Mouse (Mus musculus) intestine, embryonic 16.5 days (tissue): ENCODE measurements at regions not wholly inside any gene's neighbourhood (a gene's known extent, or its start where the extent isn't known, plus 50 kb on each side); places are given as distances from the start of the nearest gene placed in this dataset.

Source experiments
- ATAC-seq: fragments of 200-750 bp; cut with Nextera tagmentation; 2 replicates; pipeline ENCODE4 v1.8.0; 2017; ENCODE audit warnings: moderate TSS enrichment, moderate library complexity
- H3K27ac ChIP-seq: fragments of 300-500 bp; sonication (generic); 2 replicates; pipeline ENCODE4 v1.5.1; 2014; ENCODE audit warnings: mild to moderate bottlenecking, low read length
- H3K27me3 ChIP-seq: fragments of 300-500 bp; sonication (generic); replicated peaks from 2 replicates; pipeline ENCODE4 v1.6.1; 2014; ENCODE audit warnings: low read length, control low read depth, mixed read lengths; ENCODE audit not compliant: control insufficient read depth, insufficient read depth
- H3K36me3 ChIP-seq: fragments of 300-500 bp; sonication (generic); 2 replicates; pipeline ENCODE4 v1.6.1; 2014; ENCODE audit warnings: low read length, control low read depth; ENCODE audit not compliant: control insufficient read depth, insufficient read depth
- H3K4me1 ChIP-seq: fragments of 300-500 bp; sonication (generic); 2 replicates; pipeline ENCODE4 v1.6.1; 2014; ENCODE audit warnings: low read length, control low read depth, mixed read lengths; ENCODE audit not compliant: control insufficient read depth, insufficient read depth
- H3K4me2 ChIP-seq: fragments of 300-500 bp; sonication (generic); 2 replicates; pipeline ENCODE4 v1.6.1; 2014; ENCODE audit warnings: low read depth, low read length, control low read depth
- H3K4me3 ChIP-seq: fragments of 300-500 bp; sonication (generic); 2 replicates; pipeline ENCODE4 v1.5.1; 2014; ENCODE audit warnings: mild to moderate bottlenecking, low read length
- H3K9ac ChIP-seq: fragments of 300-500 bp; sonication (generic); 2 replicates; pipeline ENCODE4 v1.6.1; 2014; ENCODE audit warnings: low read depth, low read length
- H3K9me3 ChIP-seq: fragments of 300-500 bp; sonication (generic); 2 replicates; pipeline ENCODE4 v1.6.1; 2016; ENCODE audit warnings: low read length, control low read depth; ENCODE audit not compliant: control insufficient read depth
- WGBS: fragments of 180-500 bp; shearing (Covaris S2); extraction: QIAGEN DNeasy Blood & Tissue Kit; methylation state at CpG from one replicate; pipeline ENCODE4 v1.1.7; 2014; 5-methylcytosine and 5-hydroxymethylcytosine counted together

DNA sequence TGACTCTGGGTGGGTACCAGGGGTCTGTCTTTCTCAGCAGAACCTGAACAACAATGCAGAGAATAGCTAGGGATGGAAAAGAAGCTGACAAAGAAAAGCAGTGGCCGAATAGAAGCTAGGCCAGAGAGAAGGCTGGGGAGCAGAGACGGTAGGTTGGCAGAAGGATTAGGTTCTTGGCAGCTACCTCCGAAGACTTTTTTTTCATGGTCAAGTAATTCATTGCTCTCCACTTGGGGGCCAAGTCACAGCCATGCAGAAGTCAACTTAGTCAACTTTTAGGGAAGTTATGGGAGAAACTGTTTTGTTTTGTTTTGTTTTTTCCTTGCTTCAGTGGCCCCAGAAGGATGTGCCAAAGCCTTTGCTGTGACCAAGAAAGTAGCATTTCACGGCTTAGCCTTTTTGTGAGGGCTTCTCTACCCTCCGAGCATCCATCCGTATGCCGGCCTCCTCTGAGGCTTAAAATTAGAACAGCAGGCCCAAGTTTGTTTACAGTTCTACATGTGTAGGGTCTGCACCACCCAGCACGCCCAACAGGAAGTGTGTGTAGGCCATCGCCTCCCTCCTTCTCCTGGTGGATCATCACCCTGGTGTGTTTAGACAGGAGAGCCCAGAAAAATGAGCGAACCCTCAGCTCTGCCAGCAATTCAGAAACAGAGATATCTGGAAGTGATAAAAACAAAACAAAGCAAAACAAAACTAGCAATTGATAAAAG, 226.2 kb downstream of the Tbx18 start:
- no peak overlapping the region for H3K9ac ChIP-seq
- H3K36me3 ChIP-seq = no peaks in the 10 kb centered on the region
- 0 out of 2 replicates have a peak, but pooled peaks cover 2% of the 10 kb centered on the region for H3K4me1 ChIP-seq
- no peak overlapping the region for H3K27ac ChIP-seq
- no peak overlapping the region for H3K4me3 ChIP-seq
- H3K4me2 ChIP-seq = no peak overlapping the region
- ATAC-seq = no peak
- 48% methylated on average over 10 of the region's 10 CpGs for WGBS
- H3K9me3 ChIP-seq = no peaks in the 10 kb centered on the region
- H3K27me3 ChIP-seq = no peaks in the 10 kb centered on the region

DNA sequence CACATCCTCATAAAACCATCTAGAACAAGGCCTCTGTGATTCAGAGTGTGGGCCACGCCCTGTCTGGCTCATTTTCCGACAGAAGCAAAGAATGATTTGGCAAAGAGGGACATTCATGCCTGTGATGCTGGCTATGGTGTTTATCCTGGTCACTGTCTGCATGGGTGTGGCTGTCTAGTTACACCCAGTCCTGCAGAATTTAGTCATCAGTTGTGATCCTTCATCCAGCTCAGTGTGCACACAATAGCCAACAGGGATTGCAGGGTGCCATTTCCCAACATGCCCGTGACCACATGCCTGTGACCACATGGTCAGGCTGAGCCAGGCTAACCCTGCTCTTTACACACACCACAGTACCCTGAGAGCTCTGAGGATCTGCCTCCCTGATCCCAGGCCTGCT, 208.8 kb upstream of the Cep162 start:
- no peaks in the 10 kb centered on the region for H3K9me3 ChIP-seq
- no peak overlapping the region for H3K4me2 ChIP-seq
- no peaks in the 10 kb centered on the region for H3K36me3 ChIP-seq
- no peaks in the 10 kb centered on the region for H3K4me1 ChIP-seq
- WGBS = 79% methylated on average over 3 of the region's 3 CpGs
- no peak overlapping the region for H3K27ac ChIP-seq
- H3K9ac ChIP-seq = no peak overlapping the region
- H3K4me3 ChIP-seq = no peak overlapping the region
- no peaks in the 10 kb centered on the region for H3K27me3 ChIP-seq
- no peak for ATAC-seq

DNA sequence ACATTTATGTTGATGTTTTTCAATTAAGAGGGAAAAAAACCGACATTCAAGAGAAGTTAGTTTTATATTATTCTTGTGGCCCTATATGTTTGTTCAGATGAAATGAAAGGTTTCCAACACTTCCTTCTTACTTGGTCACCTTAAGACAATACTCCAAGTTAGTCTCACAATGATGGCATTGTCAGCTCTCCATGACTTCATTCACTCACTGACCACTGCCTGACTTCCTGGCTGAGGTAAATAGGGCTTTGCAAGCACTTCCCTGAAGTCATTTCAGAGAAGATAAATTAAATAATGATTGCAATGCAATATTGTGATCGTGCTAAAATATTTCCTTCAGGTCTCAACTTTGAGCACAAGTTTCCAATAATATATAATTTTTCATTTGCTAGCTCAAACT, 197.9 kb upstream of the Cep162 start:
- Histone ChIP-seq H3K36me3 (no peaks in the 10 kb centered on the region), H3K4me3 (no peak overlapping the region), H3K27ac (no peak overlapping the region), H3K27me3 (no peaks in the 10 kb centered on the region), H3K9ac (no peak overlapping the region), H3K4me2 (no peak overlapping the region), H3K9me3 (no peaks in the 10 kb centered on the region), H3K4me1 (no peaks in the 10 kb centered on the region)
- WGBS = 69% methylated on average over 2 of the region's 2 CpGs
- no peak for ATAC-seq

DNA sequence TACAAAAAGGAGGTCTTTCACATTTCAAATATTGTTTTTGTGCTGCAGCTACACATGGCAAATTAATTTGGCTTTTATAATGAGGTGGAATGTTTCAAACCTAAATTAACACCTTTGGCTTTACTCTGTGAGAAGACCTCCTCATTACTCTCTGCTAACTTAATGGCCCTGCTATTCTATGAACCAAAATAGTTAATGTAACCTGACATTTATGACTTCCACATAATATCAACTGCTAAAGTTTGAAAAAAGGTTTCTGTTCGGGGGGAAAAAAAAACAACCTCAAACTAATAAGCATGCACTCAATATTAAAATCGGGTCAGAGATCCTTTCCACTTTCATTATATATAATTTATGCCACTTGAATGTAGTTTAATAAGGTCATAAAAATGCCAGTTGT, 197.2 kb upstream of the Cep162 start:
- WGBS = 73% methylated on average over 2 of the region's 2 CpGs
- H3K9ac ChIP-seq = no peak overlapping the region
- H3K9me3 ChIP-seq = no peaks in the 10 kb centered on the region
- no peak overlapping the region for H3K4me2 ChIP-seq
- H3K27me3 ChIP-seq = no peaks in the 10 kb centered on the region
- no peak overlapping the region for H3K27ac ChIP-seq
- H3K4me1 ChIP-seq = no peaks in the 10 kb centered on the region
- no peaks in the 10 kb centered on the region for H3K36me3 ChIP-seq
- ATAC-seq = no peak
- H3K4me3 ChIP-seq = no peak overlapping the region

DNA sequence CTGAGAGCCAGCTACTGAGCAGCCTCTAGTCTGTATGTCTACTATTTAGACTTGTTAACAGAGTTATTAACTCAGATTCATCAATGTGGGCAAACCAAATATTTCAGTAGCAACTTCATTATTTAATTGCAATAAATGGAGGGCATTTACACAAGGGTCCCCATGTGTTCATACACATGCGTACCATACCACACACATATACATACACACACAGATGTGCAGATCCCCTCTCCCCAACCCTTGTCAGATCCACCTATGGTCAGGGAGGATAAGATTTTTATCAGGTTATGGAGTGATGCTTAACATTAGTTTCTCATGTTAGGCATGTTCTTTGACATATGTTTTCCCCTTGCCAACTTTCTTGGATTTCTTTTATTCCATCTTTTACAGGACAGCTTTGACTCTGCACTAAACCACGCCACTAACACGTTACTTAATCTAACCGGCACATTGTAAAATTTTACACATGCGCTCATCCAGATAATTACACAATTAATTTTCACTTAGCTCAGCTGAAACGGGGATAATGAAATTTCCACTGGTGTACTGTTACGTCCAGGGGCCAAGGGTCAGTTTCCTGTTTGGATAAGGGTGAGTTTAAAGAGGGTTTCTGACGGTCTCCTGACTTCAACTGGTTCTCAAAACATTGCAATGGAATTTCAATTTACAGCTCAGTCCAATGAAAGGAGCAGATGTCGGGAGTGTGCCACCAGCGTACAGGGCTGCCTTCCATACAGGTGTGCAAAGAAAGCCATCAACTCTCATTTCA, 188.3 kb upstream of the Cep162 start:
- Histone ChIP-seq H3K27me3 (no peaks in the 10 kb centered on the region), H3K9ac (no peak overlapping the region), H3K4me3 (no peak overlapping the region), H3K9me3 (no peaks in the 10 kb centered on the region), H3K27ac (no peak overlapping the region), H3K4me1 (peaks cover 4% of the 10 kb centered on the region; the same call in 1 of the 2 replicates), H3K4me2 (no peak overlapping the region), H3K36me3 (no peaks in the 10 kb centered on the region)
- no peak for ATAC-seq
- WGBS = 38% methylated on average over 10 of the region's 10 CpGs

DNA sequence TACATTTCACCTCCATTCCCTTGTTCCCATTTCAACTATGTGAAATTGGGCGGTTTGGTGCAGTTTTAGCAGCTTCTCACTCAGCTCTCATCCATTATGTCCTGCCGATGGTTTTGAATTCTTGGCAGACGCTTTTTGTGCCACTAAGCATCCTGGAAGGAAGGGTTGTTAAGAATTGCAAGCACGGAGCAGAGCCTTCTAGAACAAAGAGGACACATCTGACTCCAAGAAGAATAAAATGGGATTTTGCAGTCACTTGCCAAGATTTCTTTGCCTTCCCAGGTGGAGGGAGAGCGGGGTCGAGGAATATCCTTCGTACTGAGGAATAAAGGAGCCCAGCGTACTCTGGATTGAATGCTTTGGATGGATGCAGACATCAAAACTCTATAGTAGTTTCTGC, 176.7 kb upstream of the Cep162 start:
- Histone ChIP-seq H3K27me3 (no peaks in the 10 kb centered on the region), H3K9ac (no peak overlapping the region), H3K9me3 (no peaks in the 10 kb centered on the region), H3K4me3 (no peak overlapping the region), H3K27ac (no peak overlapping the region), H3K4me1 (no peaks in the 10 kb centered on the region), H3K36me3 (no peaks in the 10 kb centered on the region), H3K4me2 (no peak overlapping the region)
- ATAC-seq = no peak
- 57% methylated on average over 8 of the region's 8 CpGs for WGBS

DNA sequence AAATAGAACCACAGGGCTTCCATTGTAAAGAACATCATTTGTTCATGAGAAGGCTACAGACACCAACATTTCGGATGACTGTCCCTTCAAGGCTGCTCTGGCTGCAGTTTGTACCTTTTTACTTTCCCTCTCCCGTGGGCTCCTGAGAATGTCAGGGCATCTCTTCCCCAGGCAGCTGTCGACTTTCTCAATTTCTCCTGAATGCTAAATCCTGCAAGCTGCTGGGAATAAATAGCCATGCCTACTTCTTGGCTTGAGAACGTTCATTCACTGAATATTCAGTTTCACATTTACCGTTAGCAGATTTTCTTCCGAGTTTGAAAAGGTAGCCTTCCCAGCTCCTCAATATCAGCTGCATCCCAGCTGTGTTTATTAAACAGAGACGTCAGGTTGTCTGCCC, 176.2 kb upstream of the Cep162 start:
- Histone ChIP-seq H3K27ac (no peak overlapping the region), H3K9me3 (no peaks in the 10 kb centered on the region), H3K36me3 (no peaks in the 10 kb centered on the region), H3K4me3 (no peak overlapping the region), H3K9ac (no peak overlapping the region), H3K27me3 (no peaks in the 10 kb centered on the region), H3K4me1 (no peaks in the 10 kb centered on the region), H3K4me2 (no peak overlapping the region)
- ATAC-seq = no peak
- WGBS = 46% methylated on average over 7 of the region's 7 CpGs

DNA sequence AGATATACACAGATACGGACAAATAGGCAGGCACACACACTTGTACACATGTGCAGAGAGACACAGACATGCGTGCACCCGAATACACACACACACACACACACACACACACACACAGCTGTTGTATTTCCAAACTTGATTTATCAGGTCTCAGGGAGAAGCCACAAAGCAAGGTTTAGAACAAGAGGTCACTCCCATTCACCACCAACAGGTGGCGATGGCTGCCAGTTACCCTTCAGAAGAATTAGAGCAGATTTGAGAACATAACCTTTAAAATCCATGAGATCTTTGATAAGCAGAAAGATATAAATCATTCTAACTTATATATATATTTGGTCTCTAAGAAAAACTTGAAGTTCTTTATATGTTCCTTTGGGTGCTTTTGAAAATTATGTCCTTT, 169.9 kb upstream of the Cep162 start:
- Histone ChIP-seq H3K4me1 (no peaks in the 10 kb centered on the region), H3K9me3 (no peaks in the 10 kb centered on the region), H3K4me3 (no peak overlapping the region), H3K9ac (no peak overlapping the region), H3K27ac (no peak overlapping the region), H3K36me3 (no peaks in the 10 kb centered on the region), H3K27me3 (peaks cover 7% of the 10 kb centered on the region; the same call in 1 of the 2 replicates), H3K4me2 (no peak overlapping the region)
- 49% methylated on average over 4 of the region's 4 CpGs for WGBS
- no peak for ATAC-seq

DNA sequence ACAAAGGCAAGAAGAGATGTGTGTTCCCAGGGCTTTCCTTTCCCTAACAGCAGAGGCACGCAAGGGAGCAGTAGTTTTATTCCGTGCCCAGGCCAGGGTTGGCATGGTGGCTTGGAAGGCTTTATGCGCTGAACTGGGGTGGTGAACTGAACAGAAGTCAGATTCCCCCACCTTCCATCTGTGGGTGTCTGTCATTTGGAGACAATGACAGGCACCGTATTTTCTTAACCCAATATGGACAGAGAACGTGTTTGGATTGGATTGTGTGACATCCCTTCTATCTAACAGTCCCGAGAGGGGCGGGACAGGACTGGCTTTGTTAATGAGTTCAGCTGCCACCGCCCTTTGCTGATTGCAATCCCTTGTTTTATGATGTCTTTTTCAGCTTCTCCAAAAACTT, 165.8 kb upstream of the Cep162 start:
- H3K4me1 ChIP-seq = no peaks in the 10 kb centered on the region
- WGBS = 52% methylated on average over 8 of the region's 8 CpGs
- no peak overlapping the region for H3K4me2 ChIP-seq
- no peak overlapping the region for H3K4me3 ChIP-seq
- no peaks in the 10 kb centered on the region for H3K9me3 ChIP-seq
- no peaks in the 10 kb centered on the region for H3K36me3 ChIP-seq
- no peak for ATAC-seq
- H3K9ac ChIP-seq = no peak overlapping the region
- H3K27ac ChIP-seq = no peak overlapping the region
- peaks cover 7% of the 10 kb centered on the region; the same call in 1 of the 2 replicates for H3K27me3 ChIP-seq
